Mouse (Mus musculus) kidney, embryonic 14.5 days (tissue): ENCODE measurements at regions not wholly inside any gene's neighbourhood (a gene's known extent, or its start where the extent isn't known, plus 50 kb on each side); places are given as distances from the start of the nearest gene placed in this dataset.
"Not testable (repeated sequence)": the region's sequence is repeated elsewhere in the genome, so short reads cannot be mapped to it uniquely, and the experiment has no call there.

ENCODE experiments used
- ATAC-seq: fragments of 200-750 bp; cut with Nextera tagmentation; 2 replicates; pipeline ENCODE4 v1.8.0; 2017; ENCODE audit warnings: moderate number of reproducible peaks, mild to moderate bottlenecking, moderate TSS enrichment, moderate library complexity; ENCODE audit not compliant: low FRiP score, low TSS enrichment
- H3K27ac ChIP-seq: fragments of 300-500 bp; sonication (generic); 2 replicates; pipeline ENCODE4 v1.5.1; 2014; ENCODE audit warnings: low read depth, mild to moderate bottlenecking, low read length, moderate library complexity, mixed read lengths
- H3K27me3 ChIP-seq: fragments of 300-500 bp; sonication (generic); 2 replicates; pipeline ENCODE4 v1.6.1; 2014; ENCODE audit warnings: mild to moderate bottlenecking, low read length; ENCODE audit not compliant: control insufficient read depth, insufficient read depth
- H3K36me3 ChIP-seq: fragments of 300-500 bp; sonication (generic); 2 replicates; pipeline ENCODE4 v1.6.1; 2014; ENCODE audit warnings: low read length, mixed read lengths; ENCODE audit not compliant: control insufficient read depth, insufficient read depth
- H3K4me1 ChIP-seq: fragments of 300-500 bp; sonication (generic); 2 replicates; pipeline ENCODE4 v1.6.1; 2014; ENCODE audit warnings: low read length, mixed read lengths; ENCODE audit not compliant: control insufficient read depth, insufficient read depth
- H3K4me2 ChIP-seq: fragments of 300-500 bp; sonication (generic); replicated peaks from 2 replicates; pipeline ENCODE4 v1.6.1; 2014; ENCODE audit warnings: low read depth, mild to moderate bottlenecking, low read length
- H3K4me3 ChIP-seq: fragments of 300-500 bp; sonication (generic); 2 replicates; pipeline ENCODE4 v1.5.1; 2014; ENCODE audit warnings: mild to moderate bottlenecking, low read length
- H3K9ac ChIP-seq: fragments of 300-500 bp; sonication (generic); 2 replicates; pipeline ENCODE4 v1.6.1; 2014; ENCODE audit warnings: low read depth, mild to moderate bottlenecking, low read length, moderate library complexity
- H3K9me3 ChIP-seq: fragments of 300-500 bp; sonication (generic); 2 replicates; pipeline ENCODE4 v1.6.1; 2016; ENCODE audit warnings: low read length; ENCODE audit not compliant: control insufficient read depth
- WGBS: fragments of 180-500 bp; shearing (Covaris S2); extraction: QIAGEN DNeasy Blood & Tissue Kit; methylation state at CpG from one replicate; pipeline ENCODE4 v1.1.7; 2014; 5-methylcytosine and 5-hydroxymethylcytosine counted together

DNA sequence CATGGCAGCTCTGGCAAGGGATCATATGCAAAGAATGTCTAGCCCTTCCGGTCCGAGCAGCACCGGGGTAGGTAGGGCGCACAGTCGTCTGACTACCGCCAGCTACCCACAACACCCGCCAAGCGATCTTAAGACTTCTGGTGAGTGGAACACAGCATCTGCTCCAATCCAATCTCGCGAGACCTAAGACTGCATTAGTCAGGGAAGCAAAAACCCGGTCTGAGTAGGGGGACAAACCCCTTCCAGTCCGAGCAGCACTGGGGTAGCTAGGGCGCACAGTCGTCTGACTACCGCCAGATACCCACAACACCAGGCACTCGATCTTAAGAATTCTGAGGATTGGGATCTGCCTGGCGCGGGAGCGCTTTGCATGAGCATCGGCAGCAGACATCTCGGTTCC lies 57.1 kb downstream of the Nap1l2 start:
- not testable (repeated sequence) for ATAC-seq, H3K4me2 ChIP-seq, H3K27me3 ChIP-seq, H3K9ac ChIP-seq, H3K9me3 ChIP-seq, H3K36me3 ChIP-seq, H3K4me3 ChIP-seq, H3K27ac ChIP-seq, H3K4me1 ChIP-seq
- WGBS: 71% methylated on average over 21 of the region's 21 CpGs

GRCm38 (mm10) chrX:103109181-103109580 lies 77.3 kb downstream of the Nap1l2 start:
- H3K27ac ChIP-seq: no peak overlapping the region
- ATAC-seq: no peak
- no peak overlapping the region for H3K9ac ChIP-seq
- no peaks in the 10 kb centered on the region for H3K9me3 ChIP-seq
- no peaks in the 10 kb centered on the region for H3K36me3 ChIP-seq
- no peaks in the 10 kb centered on the region for H3K4me1 ChIP-seq
- no peaks in the 10 kb centered on the region for H3K27me3 ChIP-seq
- WGBS: 13% methylated on average over 1 of the region's 1 CpGs
- no peak overlapping the region for H3K4me2 ChIP-seq
- no peak overlapping the region for H3K4me3 ChIP-seq

DNA sequence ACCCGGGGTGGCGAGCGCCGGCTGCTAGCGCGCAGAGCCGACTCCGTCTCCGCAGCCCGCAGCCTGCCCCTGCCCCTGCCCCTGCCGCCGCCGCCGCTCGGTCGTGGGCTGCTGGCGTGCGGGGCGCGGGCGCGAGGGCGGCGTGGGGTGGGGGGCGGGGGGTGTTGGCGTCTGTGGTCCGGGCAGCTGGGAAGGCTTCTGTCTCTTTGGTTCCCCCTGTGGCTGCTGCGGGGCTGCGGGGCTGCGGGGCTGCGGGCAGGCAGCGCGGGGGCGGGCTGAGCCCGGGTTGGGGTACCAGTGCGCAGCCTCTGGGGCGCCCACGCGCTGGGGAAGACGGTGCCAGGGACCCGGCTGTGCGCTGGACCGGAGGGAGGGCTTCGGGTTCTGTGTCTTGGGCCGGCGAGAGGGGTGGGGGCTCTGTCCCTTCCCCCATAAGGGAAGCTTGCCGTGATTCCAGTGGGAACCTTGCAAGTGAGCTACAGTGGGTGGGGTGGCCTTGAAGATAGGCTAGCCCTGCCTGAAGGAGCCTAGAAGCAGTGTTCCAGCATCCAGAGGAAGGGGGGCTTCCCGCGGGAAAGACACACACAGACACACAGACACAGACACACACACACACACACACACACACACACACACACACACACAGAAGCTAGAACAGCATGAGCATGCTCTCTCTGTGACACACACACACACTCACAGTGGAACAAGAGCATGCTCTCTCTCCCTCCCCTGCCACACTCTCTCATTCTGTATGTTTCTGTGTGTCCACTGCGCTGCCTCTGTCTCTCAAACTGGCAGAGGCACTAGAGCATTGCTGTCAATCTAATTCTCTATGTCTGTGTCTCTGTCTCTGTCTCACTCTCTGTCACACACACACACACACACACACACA lies 118.5 kb downstream of the Nap1l2 start:
- not testable (repeated sequence) for H3K4me3 ChIP-seq, H3K4me1 ChIP-seq, H3K9me3 ChIP-seq, H3K27ac ChIP-seq, H3K9ac ChIP-seq, H3K4me2 ChIP-seq, H3K27me3 ChIP-seq, H3K36me3 ChIP-seq
- WGBS: 36% methylated on average over 2 of the region's 50 CpGs
- ATAC-seq: peak; percentile 74

GRCm38 (mm10) chrX:103067107-103067506 lies 119.3 kb downstream of the Nap1l2 start:
- H3K27me3 ChIP-seq, H3K9me3 ChIP-seq, H3K4me3 ChIP-seq, H3K4me1 ChIP-seq, H3K4me2 ChIP-seq, H3K9ac ChIP-seq, H3K27ac ChIP-seq, H3K36me3 ChIP-seq: not testable (repeated sequence)
- WGBS: no CpG with 5 or more reads among the region's 45 CpGs
- ATAC-seq: peak; percentile 32

DNA sequence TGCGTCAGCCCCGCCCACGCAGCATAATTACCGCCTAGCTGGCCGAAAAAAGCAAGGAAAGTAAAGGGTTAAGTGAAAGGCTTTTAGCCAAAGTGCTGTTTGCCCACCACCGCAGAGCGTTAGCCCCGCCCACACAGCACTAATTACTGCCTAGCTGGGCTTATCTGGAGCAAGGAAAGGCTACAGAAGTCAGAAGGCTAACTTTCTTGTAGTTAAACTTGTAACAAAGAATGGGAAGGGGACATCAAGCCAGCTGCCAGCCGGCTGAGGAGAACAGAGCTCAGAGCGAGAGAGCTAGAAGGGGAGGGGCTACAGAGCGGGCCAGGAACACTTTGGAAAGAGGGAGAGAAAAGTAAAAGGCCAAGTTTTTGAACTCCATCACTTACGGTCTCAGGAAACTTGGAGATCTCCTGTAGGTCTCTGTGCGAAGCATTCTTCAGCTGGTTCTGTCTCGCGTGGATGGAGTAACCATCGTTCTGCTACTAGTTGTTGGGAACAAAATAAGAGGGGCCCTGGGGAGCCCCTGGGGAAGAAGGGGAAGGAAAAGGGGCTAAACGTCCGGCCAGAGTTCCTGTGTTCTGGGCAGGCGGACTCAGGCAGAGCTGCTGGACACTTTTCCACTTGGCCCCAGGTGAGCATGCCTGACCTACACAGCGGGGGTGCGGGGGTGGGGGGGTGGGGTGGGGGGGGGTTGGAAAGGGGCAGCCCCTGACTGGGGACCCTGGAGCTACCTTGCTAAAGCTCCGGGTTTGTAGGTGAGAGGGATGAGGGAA lies 98.3 kb downstream of the 1700018G05Rik start:
- 21% methylated on average over 22 of the region's 22 CpGs for WGBS
- Histone ChIP-seq H3K4me1 (no peaks in the 10 kb centered on the region), H3K27ac (peak overlapping the region; percentile 74), H3K36me3 (no peaks in the 10 kb centered on the region), H3K9ac (peak overlapping the region; percentile 34), H3K27me3 (no peaks in the 10 kb centered on the region), H3K4me2 (peak overlapping the region; percentile 34), H3K4me3 (peak overlapping the region; percentile 40), H3K9me3 (no peaks in the 10 kb centered on the region)
- ATAC-seq: peak; percentile 94

GRCm38 (mm10) chrX:103025495-103025894 lies 97.3 kb downstream of the 1700018G05Rik start:
- H3K9ac ChIP-seq, H3K4me1 ChIP-seq, H3K27ac ChIP-seq, H3K36me3 ChIP-seq, H3K27me3 ChIP-seq, ATAC-seq, H3K9me3 ChIP-seq, H3K4me3 ChIP-seq: not testable (repeated sequence)
- H3K4me2 ChIP-seq: peak overlapping the region; percentile 34; the same call in 1 of the 2 replicates
- 42% methylated on average over 3 of the region's 3 CpGs for WGBS

GRCm38 (mm10) chrX:103013425-103014057 lies 85.4 kb downstream of the 1700018G05Rik start:
- ATAC-seq: peak; percentile 68; the same call in 1 of the 2 replicates
- H3K27ac ChIP-seq: not testable (repeated sequence)
- no CpG with 5 or more reads among the region's 61 CpGs for WGBS

DNA sequence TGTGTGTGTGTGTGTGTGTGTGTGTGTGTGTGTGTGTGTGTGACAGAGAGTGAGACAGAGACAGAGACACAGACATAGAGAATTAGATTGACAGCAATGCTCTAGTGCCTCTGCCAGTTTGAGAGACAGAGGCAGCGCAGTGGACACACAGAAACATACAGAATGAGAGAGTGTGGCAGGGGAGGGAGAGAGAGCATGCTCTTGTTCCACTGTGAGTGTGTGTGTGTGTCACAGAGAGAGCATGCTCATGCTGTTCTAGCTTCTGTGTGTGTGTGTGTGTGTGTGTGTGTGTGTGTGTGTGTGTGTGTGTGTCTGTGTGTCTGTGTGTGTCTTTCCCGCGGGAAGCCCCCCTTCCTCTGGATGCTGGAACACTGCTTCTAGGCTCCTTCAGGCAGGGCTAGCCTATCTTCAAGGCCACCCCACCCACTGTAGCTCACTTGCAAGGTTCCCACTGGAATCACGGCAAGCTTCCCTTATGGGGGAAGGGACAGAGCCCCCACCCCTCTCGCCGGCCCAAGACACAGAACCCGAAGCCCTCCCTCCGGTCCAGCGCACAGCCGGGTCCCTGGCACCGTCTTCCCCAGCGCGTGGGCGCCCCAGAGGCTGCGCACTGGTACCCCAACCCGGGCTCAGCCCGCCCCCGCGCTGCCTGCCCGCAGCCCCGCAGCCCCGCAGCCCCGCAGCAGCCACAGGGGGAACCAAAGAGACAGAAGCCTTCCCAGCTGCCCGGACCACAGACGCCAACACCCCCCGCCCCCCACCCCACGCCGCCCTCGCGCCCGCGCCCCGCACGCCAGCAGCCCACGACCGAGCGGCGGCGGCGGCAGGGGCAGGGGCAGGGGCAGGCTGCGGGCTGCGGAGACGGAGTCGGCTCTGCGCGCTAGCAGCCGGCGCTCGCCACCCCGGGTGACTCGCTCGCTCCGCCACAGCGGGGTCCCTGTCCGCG lies 84.4 kb downstream of the 1700018G05Rik start:
- H3K36me3 ChIP-seq, H3K4me3 ChIP-seq, H3K4me2 ChIP-seq, H3K27ac ChIP-seq, H3K9ac ChIP-seq, H3K9me3 ChIP-seq, H3K4me1 ChIP-seq, H3K27me3 ChIP-seq: not testable (repeated sequence)
- peak; percentile 77 for ATAC-seq
- WGBS: no CpG with 5 or more reads among the region's 56 CpGs

More at GRCm38 (mm10) chrX:103013425-103014057, 85.4 kb downstream of the 1700018G05Rik start:
- not testable (repeated sequence) for H3K4me3 ChIP-seq, H3K4me2 ChIP-seq, H3K4me1 ChIP-seq, H3K36me3 ChIP-seq, H3K27me3 ChIP-seq, H3K9me3 ChIP-seq, H3K9ac ChIP-seq
